Mouse (Mus musculus) adrenal gland, postnatal 10 days (tissue): ENCODE data around the gene Pfkm. TPM values are rescaled to one million over a fixed set of nuclear protein-coding genes. Genes with fewer than 3 reads are reported as not detected.

ENCODE experiments used
- DNase-seq: peaks from one replicate; pipeline ENCODE4 v3.0.0; 2021; ENCODE audit warnings: mixed read lengths
- total RNA-seq, 2 experiments: library from RNA; stranded (reverse); gene quantifications; 2 replicates each; pipeline ENCODE4 v1.2.3; 2021

The Pfkm gene
- total RNA-seq, 2 experiments from 2014 or later, result 77.0 to 168 TPM

DNA sequence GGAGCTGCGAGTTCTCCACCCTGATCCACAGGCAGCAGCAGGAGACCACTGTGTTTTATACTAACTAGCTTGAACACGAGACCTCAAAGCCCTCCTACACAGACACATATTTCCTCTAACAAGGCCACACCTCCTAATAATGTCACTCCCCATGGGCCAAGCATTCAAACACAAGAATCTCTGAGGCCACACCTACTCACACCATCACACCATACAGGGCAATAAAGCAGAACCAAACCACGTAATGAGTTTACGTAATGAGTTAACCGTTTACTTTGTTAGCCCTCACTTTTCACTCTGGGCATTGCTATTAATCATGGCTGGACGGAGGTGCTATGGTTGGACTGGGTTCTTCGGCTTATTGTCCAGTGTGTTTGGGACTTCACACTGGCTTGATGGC, 47.4 kb downstream of the Pfkm start:
- DNase-seq, result no peak

DNA sequence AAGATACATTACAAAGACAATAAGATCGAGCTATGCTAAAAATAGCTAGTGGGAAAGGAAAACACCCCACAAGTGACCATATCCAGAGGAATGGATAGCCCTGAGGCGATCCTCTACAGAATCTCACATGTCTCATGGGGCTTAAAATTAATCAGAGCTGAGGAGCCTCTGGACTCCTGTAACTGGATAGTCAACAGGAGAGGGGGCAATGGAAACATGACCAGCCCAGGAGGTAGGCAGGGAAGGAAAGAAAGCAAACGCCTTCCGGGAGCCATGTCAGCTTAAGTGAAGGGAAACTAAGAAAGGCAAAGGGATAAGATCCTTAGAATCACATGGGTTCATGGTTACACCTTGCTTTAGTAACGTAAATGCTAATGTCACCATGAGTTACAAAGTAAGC, 48.4 kb downstream of the Pfkm start:
- DNase-seq, result no peak

DNA sequence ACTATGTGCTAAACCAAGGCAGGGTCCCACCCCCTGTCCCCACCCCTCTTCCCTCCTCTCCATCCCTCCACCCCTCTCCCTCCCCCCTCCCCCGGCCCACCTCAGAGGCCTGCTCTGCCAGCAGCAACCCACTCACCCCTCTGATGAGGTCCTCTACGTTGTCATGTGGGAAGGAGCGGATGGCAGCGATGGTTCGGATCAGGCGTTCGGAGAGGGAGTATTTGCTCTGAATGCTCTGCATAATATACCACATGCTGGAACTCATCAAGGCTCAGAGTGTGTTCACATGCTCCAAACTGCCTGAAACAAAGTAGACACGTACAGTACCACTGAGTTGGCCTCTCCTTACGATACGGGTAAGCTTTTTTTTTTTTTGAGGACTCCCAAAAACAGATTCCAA, 50.1 kb downstream of the Pfkm start:
- DNase-seq, result no peak

DNA sequence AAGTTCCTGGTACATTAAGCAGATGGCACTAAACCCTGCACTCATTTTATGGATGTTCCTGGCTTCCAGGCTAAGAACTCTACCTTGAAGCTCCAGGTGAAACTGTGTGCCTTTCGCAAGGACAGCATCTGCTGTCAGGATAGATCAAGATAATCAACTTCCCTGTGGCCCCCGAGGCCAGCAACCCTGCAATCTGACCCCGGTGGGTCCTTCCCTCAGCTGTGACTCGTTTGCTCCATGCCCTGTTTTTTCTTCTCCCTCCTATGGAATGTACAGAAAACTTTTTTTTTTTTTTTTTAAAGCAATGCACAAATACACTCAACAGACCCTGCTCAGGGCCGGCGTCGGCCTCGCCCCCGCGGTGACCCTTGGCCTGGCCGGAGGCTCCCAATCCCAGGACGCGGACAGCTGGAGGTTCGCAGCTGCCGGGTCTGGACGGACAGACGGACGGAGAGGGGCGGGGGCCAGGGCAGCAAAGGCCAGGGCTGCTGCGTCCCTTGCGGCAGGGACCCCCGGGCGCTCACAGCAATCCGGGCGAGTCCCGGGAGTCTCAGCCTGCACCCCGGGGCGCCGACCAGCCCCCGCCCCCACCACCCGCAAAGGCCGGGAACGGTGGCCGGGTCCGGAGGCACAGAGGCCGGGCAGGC, 52.6 kb downstream of the Pfkm start:
- no peak for DNase-seq

DNA sequence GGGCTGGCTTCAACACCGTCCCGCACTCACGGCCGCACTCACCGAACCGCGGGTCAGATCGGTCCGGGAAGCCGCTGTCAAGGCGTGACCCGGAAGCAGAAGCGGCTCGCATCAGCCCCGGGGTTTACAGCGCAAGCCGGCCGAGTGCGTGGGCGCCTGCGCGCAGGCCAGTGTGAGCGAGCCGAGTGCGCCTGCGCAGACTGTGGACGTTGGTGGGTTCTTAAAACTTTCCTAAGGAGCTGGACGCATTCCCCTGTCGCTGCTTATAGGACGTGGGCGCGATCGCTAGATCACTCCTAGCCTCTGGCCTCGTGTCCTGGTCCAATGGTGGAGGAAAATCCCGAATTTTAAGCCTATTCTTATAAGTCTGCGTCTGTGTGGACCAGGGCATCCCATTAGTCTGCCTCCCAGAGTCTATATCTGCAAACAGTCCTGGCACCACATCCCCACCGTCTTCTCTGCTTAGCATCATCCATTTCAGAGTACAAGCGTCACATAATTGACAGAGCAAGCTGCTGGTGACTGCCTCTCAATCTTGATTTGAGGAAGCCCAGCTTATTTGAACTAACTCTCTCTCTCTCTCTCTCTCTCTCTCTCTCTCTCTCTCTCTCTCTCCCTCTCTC, 53.3 kb downstream of the Pfkm start:
- peak; percentile 95 for DNase-seq

DNA sequence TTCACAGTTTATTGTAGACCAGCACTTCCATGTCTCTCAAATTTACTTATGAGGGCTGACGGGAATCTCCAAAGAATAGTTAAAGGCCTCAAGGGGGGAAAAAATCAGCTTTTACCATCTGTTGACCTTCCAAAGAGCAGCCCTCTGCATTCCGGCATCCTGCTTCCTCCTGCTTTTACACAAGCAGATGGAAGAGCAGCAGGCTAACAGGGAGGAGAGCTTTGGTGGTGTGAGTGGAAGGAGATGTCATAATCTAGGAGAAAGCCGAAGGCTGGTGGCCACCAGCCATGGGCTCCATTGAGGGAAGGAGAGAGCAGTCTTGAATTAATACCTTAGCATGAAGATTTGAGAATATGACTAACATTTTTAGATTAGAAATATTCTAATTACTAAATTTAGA, 56.0 kb downstream of the Pfkm start:
- no peak for DNase-seq

DNA sequence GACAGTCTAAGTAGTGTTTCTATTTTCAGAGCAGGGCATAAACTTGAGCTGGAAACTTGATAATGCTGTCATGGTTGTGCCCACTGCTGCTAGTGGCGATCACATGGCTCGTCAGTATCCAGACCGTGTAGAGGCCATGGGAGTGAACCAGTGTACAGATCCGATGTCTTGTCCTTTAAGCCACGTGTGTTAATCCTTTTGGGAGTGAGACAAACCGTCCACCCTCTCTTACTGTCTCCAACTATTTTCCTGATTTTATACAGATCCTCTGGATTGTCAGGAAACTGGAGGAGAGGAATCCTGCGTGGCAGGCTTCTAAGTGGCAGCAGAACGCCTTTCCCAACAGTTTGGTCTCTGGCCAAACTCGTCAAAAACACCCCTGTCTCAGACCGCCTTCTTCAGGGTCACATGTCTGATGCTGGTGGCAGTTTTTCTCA, 56.8 kb downstream of the Pfkm start:
- no peak for DNase-seq

DNA sequence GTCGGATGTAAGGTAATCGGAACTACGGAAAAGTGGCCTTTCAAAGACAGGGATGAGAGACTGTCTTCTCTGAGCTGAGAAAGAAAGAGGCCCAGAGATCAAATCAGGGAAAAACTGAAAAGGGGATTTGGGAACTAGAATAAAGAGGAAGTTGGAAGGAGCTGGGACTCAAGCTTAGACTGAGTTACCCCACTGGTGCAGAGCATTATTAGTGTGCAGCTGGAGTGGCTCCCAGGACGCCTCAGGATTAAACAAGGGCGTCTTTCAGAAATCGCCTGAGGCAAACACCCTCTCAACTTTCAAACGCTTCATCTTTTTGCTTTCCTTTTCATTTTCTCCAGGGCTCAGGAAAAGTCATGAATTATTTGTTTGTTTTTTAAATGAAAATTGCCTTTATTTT, 60.5 kb downstream of the Pfkm start:
- DNase-seq, result no peak

DNA sequence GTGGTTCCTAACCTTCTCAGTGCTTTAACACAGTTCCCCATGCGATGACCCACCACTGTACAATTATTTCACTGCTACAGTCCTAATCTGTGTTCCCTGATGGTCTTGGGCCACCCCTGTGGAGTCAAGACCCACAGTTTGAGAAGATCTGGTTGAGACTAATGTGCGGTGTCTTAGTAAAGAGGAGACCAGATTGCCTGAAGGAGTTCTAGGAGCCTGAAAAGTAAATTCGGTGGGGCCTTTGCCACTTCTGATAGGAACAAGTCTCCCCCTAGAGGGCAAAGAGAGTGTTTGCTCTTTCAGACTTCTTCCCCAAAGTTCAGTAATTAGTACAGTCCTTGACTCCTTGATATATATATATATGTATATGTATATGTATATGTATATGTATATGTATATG, 61.2 kb downstream of the Pfkm start:
- DNase-seq, result peak; percentile 18

DNA sequence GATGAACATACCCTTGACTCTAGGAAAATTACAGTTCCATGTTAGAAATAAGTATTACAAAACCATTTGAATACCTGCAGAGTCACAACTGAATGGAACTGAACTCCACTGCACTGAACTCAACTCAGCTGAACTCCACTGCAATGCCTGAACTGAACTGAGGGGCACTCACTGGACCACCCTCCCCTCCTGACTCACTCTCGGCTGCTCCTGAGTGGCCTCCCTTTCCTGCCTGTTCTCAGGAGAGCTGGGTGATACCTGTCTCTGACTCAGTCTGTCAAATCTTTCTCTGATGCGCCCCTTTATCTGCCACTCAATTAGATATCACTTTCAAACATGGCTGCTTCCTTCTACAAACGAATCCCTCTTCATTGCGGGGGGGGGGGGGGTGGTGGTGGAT, 61.8 kb downstream of the Pfkm start:
- DNase-seq, result no peak

DNA sequence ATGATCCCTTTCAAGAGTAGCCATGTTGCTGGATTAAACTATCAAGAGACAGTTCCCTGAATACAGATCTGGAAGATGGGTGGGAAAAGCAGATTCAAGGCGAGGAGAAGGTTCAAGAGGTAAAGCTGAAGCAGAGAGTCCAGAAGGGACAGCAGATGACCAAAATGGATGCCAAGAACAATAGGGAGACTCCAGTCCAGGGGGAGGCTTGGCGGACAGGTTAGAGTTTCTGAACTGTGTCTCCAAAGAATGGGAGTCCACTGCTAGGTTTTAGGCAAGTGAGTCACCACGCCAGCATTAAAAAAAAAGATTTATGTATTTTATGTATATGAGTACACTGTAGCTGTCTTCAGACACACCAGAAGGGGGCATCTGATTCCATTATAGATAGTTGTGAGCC, 62.2 kb downstream of the Pfkm start:
- no peak for DNase-seq

DNA sequence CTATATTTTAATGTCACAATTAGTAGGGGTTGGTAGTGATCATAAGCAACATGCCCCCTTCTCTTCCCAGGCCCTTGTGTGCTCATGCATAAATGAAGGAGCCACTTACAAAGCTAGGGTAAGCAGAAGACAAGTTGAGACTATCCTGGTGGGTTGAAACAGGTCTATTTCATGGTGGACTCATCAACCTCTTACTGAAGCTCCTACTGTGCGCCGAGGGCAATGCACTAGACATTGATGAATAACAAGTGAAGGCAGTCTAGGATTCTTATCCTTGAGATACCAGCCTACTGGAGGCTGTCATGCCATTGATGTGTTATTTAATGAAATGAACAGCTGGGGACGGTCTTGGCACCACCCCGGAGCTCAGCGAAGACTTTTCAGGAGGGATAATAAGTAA, 62.9 kb downstream of the Pfkm start:
- DNase-seq, result no peak

DNA sequence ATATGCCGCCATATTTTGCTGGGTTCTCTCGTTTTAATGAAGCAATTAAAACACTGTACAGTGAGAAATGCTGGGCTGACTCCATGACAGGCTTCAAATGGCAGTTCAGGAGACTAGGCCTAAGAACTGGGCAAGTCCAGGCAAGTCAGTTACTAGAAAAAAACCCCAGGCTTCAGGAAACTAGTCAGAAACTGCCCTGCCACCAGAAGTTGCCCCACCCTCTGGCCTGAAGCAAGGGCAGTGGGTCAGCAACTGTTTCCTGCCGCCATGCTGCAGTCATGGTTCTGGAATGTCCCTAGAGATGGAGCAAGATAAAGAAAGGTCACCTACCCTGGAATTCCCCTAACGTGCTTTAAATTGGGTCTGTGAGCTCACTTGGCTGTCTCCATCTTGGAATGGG, 63.6 kb downstream of the Pfkm start:
- no peak for DNase-seq

DNA sequence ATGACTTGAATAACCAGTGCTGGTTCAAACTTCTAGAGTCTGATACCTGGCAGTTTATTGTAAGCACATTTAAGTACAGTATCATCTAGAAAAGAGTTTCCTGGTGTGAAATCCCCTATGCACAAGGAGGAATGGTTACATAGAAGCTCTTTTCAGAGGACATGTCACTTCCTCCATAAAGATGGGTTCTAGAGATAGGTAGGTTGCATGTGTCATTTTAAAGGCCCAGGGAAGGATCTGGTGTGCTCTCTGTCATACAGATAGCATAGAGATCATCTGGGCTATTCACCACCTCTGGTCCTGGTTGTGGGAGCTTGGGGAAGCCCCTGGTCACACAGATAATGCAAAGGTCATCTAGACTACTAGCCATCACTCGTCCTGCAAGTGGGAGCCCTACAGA, 64.9 kb downstream of the Pfkm start:
- no peak for DNase-seq

DNA sequence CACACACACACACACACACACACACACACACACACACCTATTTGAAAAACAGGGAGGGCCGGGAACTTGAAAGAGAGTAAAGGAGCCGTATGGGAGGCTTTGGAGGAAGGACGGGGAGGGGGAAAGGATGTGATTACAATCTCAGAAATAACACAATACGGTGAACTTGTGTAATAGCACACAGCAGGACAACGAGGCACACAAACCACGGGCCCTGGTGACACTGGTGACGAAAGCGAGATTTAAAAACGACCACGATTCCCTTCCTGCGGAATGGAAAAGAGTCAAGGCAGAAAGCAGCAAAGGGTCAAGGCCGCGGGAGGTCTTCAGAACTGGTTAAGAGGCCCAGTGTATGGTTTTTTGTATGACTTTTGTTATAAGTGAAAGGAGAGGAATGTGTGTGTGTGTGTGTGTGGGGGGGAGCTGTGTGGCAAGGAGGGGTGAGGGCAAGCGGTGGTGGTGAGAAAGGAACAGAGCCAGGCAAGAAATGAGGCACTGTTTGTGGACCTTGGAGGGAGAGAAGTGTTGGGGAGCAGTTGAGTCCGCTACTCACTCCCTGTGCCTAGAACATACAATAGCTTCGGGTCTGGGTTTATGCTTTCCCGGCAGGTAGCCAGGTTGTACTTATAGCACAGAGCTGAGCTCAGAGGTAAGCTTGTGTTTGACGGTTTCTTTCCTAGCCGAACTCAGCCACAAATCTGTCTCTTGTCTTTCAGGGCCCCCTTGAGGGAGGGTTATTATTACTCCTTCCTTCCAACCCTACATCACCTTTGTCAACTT, 68.8 kb downstream of the Pfkm start:
- DNase-seq, result no peak

DNA sequence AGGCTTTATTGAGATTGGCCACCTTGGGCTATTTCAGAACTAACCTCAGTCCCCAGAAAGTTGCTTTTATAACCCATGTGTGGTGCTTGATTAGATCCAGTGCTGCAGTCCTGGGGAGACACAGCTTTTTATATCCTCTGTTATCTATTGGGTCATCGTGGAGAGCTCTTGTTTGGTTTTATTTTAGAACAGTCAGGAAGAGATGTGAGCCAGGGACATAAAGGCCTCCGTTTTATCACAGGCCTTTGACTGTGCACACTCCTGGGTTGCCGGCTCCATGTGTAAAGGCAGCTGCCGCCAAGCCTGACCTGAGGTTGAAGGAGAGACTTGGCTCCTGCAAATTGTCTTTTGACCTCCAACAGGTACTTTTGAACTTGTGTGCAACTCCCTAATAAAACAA, 70.2 kb downstream of the Pfkm start:
- no peak for DNase-seq

DNA sequence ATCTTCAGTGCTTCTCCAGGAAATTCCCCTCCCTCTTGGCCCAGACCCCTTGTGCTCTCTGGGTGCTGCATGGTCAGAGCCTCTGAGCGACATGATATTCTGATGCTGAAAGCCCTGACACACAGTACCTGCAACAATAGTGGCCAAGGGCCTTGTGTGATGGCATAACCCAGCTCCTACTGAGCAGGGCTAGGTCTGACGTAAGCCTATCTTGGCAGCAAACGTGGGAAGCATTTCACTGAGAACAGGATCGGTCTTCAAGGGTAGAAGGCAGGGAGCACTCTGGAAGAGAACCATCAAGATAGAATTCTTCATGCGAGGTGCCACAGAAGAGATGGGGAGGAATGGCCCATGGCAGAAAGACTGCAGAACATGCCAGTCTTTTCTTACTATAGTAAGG, 73.1 kb downstream of the Pfkm start, which contains the start of gene Asb8:
TSS of gene Asb8 (minus strand) at position 101 of the 400 bp plus-strand sequence.
- DNase-seq, result no peak

DNA sequence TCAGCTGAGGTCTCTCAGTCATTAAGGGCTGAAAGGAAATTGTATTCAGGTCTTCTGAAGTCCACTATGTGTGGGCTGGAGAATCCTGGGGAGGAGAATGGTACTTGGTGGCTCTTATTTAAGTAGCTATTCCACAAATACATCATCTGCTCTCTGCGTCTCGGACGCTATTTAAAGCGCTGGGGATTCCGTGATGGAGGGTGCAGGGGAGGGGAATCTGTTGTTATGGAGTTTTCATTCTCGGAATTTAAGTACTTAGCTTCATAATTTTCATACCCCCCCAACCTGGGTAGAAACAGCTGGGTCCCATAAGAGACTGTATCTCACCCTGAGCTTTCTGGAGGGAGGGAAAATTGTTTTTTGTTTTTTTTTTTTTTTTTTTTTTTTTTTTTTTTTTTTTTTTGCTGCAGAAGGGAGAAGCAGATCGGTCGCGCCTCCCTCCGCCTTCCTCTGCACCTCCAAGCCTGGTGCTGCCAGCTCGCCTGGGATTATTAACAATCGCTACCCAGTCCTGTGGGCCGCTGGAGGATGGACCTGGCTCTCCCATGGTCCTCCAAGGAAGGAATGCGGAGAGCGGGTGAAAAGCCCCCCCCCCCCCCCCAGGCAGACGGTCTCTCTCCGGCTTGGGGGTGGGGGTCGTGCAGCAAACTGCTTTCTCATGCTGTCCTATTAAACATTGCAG, 74.7 kb downstream of the Pfkm start, which contains the start of gene Ccdc184:
TSS of gene Ccdc184 (plus strand) at position 196 of the 682 bp plus-strand sequence.
- DNase-seq, result no peak

DNA sequence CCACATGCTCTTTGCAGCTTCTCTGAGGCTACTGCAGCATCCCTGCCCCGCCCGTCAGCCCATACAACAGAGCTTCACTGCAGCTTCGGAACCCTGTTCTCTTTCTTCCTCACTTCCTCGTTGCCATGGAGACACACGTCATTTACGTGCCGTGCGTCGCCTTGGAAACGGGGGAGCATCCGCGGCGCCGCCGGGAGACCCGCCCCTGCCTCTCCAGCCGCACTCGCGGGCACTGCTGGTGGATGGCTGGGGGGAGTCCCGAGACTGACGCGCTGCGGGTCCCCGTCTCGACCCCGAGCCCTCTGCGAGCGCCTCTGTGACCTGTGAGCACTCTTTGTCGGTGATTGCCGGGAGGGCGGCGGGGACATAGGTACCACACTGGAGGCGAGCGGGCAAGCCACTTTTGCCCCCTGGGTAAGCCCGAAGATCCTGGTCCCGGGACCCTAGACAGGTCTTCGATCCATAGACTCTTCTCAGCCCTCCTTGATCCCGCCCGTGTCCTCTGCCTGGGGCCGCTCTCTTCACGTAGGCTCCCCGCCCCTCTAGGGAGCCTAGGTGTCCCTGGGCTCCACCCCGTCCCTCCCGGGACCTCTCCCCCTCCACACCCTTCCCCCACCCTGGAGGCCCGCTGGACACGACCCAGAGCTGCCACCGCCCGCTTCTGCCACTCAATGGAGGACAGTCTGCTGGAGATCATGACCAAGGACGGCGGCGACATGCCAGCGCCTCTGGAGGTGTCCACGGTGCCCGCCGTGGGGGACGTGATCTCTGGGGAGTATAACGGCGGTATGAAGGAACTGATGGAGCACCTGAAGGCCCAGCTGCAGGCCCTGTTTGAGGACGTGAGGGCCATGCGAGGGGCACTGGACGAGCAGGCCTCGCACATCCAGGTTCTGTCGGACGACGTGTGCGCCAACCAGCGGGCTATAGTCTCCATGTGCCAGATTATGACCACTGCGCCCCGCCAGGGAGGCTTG, 75.5 kb downstream of the Pfkm start:
- peak; percentile 84 for DNase-seq

DNA sequence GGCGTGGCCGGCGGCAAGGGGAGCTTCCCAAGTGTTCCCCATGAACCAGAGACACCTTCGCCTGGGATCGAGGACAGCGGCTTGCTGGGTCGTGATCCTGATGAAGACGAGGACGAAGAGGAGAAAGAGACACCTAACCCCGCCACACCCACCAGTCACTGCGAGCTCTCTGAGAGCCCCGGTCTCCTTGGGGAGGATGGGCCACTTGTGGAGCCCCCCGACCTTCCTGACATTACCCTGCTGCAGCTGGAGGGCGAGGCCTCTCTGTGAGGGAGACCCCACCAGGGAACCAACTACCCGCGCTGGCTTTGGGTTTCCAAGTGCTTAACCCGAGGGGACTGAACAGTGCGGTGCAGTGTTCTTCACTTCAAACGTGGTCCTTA, 76.2 kb downstream of the Pfkm start:
- no peak for DNase-seq

DNA sequence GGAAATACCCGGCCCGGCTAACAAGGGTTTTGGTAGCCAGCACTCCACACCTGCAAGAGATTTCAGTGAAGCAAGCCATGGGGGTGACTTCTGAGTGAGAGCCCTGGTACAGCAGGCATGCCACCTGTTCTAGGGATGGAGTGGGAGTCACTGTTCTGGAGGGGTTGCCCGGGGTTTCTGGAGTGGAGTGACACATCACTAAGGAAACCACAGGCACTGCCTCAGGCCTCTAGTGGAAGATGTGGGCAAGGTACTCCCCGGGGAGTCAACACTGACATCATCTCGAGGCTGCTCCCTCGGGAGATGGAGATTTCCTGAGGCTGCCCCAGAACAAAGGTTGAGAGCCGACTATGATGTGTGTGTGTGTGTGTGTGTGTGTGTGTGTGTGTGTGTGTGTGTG, 78.0 kb downstream of the Pfkm start:
- no peak for DNase-seq

DNA sequence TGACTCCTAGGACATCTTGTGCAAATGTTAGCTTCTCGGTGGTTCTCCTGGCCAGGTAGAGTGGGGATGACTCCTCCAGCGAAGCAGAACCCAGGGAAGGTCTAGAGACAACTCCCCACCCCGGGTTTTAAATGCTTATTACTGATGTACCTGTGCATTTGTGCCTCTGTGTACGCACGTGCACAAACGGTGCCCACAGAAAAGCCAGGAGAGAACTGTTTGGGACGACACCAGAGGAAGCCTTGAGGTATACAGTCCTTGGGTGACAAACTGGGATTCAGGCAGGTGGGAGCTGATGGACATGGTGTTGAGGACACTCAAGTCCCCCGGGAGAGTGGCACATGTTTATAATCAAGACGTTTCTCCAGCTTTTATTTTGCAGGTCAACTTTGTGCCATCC, 78.5 kb downstream of the Pfkm start:
- no peak for DNase-seq
